Mouse (Mus musculus): ENCODE data around the gene Smg1.
"Not testable (repeated sequence)": the region's sequence is repeated elsewhere in the genome, so short reads cannot be mapped to it uniquely, and the experiment has no call there.

Smg1 gene

DNA sequence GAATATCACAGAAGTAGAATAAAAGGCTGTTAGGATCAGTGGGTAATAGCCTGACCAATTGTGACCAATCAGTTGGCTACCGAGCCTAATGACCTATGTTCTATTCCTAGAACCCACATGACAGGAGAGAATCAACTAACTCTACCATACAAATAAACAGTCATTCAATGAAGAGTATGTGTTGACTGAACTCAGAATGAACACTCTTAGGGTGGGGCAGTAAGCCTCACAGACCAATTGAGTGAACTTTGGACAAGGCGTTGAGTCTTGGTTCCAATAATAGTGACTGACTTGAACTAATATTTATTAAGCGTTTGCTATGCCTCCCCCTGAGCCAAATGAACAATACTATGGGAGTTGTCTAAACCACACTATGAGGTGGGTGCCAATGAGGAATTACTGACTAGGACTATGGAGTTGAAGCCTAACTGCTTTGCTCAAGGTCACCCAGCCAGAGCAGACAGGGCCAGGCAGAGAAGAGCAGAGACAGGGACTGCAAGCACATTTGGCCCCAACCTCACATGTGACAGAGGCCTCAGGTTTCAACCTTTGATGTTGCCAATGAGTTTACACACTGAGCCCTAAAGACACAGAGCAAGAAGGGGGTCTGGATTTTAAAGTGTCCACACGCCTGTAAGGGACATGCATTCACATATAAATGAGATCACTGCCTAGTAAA lies 7.2 kb upstream of the Smg1 start:
- in situ Hi-C loops (cut with MboI, MseI), result no loop called here

- in situ Hi-C loops (cut with MboI, MseI), result no loop called here
Measured at GRCm38 (mm10) chr7:118249563-118249962, 6.1 kb upstream of the Smg1 start.

DNA sequence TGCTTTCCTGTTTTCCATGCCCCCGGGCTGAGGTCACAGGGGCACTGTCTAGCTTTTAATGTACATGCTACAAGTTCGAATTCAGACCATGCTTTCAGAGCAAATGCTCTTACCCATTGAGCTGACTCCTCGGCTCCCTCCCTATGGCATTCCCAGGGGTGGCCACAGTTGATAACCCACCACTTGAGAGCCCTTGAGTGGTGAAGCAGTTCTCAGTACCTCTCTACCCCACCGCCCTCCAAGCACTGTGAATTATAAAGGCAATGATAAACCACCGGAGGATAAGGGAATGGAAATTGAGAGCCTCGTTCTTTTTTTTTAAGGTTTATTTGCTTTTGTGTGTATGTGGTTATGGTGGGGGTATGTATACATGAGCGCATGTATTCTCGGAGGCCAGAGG lies 4.6 kb upstream of the Smg1 start:
- in situ Hi-C loops (cut with MboI, MseI), result no loop called here

GRCm38 (mm10) chr7:118245260-118245659 lies 1.8 kb upstream of the Smg1 start:
- in situ Hi-C loops (cut with MboI, MseI), result no loop called here

GRCm38 (mm10) chr7:118242911-118243412 lies 508 bp downstream of the Smg1 start:
- in situ Hi-C loops (cut with MboI, MseI), result no loop called here

- in situ Hi-C loops (cut with MboI, MseI), result no loop called here
Measured at GRCm38 (mm10) chr7:118242309-118242708, 1.2 kb downstream of the Smg1 start.

GRCm38 (mm10) chr7:118240402-118240801 lies 3.1 kb downstream of the Smg1 start:
- in situ Hi-C loops (cut with MboI, MseI), result no loop called here

GRCm38 (mm10) chr7:118239996-118240395 lies 3.5 kb downstream of the Smg1 start:
- in situ Hi-C loops (cut with MboI, MseI), result loop anchor here (10.0 kb wide), 1 partner anchor 1745 kb away; no protein-coding TSS in a partner anchor

DNA sequence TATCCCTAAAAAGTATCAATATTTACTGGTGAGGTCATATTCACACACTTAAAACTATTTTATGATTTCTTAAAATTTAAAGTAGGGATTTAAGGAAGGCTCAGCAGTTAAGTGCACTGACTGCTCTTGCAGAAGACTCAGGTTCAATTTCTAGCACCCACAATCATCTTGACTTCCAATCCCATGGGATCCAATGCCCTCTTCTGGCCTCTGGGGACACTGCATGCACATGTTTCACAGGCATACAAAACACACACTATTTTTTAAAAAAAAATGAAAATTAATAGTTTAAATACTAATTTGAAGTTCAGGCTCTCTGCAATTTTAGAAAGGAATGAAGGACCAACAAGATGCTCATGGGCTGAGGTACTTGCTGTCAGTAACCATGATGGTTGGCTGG lies 6.5 kb downstream of the Smg1 start:
- in situ Hi-C loops (cut with MboI, MseI), result loop anchor here (10.0 kb wide), 1 partner anchor 1742 kb away; no protein-coding TSS in a partner anchor

- in situ Hi-C loops (cut with MboI, MseI), result loop anchor here (10.0 kb wide), 1 partner anchor 1739 kb away; no protein-coding TSS in a partner anchor
Measured at GRCm38 (mm10) chr7:118234236-118234635, 9.2 kb downstream of the Smg1 start.

GRCm38 (mm10) chr7:118232613-118233012 lies 10.9 kb downstream of the Smg1 start:
- in situ Hi-C loops (cut with MboI, MseI), result loop anchor here (10.0 kb wide), 1 partner anchor 1738 kb away; no protein-coding TSS in a partner anchor

- in situ Hi-C loops (cut with MboI, MseI), result no loop called here
Measured at GRCm38 (mm10) chr7:118219777-118220176, 23.7 kb downstream of the Smg1 start.

- in situ Hi-C loops (cut with MboI, MseI), result loop anchor here (10.0 kb wide), 1 partner anchor 1688 kb away; the partner anchor contains the start of genes Dcun1d3 and Lyrm1
Measured at GRCm38 (mm10) chr7:118206396-118206795, 37.1 kb downstream of the Smg1 start.

DNA sequence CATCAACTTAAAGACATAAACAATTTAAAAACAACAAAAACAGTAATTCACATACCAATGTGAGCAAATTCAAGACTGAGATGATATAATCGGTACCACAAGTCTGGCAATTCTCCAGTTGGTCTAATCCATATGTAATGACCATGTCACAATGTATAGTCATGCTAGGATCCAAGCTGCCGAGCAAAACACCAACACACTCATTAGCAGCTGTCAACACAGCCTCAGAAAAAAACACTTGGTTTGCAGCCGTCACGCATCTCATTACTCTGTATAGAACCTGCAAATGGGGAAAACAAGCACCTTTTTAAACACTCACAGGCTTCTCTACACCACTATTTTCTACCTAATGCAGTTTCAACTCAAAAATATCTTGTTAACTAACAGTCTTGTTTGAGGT lies 47.7 kb downstream of the Smg1 start:
- in situ Hi-C loops (cut with MboI, MseI), result no loop called here

DNA sequence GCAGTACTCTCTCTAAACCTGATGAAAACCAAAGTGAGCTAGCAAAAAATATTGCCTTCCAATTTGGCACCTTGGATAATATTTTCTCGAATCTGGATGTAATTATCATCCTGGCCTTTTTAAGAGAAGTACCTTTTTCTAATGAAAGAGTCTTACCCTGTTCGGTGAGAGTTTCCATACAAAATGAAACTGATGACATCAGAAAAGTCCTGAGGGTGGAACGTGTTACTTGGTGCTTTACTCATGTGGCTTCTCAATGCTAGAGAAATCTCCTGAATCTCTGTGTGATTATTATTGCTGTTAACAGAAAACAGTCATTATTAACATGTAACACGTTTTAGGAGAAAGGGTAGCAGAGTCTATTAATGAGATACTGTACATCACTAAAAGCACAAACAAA lies 57.6 kb downstream of the Smg1 start:
- in situ Hi-C loops (cut with MboI, MseI), result no loop called here

DNA sequence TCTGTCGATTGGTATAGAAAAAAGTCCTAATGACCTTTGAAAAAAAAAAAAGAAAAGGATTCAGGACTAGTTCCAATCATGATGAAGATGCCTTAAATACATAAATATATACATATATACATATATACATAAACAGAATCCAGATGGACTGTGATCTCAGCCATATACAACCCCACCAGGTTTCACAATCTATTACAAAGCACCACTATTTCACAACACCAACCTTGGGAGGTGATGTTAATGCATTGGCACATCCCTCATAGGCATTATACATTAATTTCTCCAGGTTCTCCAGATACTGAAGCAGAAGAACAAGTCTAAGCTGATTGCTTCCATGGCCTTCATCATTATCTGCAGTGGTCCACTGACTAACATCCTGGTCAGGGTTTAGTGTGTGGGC lies 58.9 kb downstream of the Smg1 start:
- in situ Hi-C loops (cut with MboI, MseI), result no loop called here

DNA sequence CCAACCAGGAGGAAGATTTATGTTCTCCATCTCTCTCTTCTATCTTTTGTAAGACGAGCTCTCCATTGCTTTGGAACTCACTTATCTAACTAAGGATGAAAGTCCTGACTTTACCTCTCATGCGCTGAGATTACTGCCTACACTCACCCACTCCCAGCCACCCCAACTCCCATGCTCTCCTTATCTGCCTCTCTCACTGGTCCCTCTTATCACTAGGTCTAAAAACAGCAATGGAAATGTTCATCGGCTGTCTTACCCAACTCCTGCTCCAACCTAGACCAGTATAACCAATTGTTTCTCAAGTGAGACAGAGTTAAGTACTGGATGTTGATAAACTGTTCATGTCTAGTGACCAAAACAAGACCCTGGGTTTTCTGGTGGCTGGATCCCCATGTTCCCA lies 62.3 kb downstream of the Smg1 start:
- in situ Hi-C loops (cut with MboI, MseI), result no loop called here

DNA sequence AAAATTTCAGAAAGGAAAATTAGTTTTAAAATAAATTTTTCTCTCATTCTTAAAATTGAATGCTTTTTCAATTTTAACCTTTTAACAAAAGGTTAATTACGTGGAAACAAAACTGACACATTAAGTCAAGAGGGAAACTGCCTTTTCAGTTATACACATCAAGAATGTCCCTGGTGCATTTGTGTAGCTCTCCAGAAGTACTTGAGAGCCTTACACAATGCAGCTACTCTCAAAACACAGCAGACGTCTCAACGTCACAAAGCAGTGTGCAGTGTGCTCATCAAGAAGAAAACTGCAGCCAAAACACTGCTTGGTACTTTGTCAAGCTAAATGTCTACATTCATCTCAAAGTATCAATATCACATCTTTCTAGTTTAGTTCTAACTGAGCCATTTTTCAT lies 63.7 kb downstream of the Smg1 start:
- in situ Hi-C loops (cut with MboI, MseI), result no loop called here

GRCm38 (mm10) chr7:118175821-118176355 lies 67.6 kb downstream of the Smg1 start:
- in situ Hi-C loops (cut with MboI, MseI), result no loop called here

DNA sequence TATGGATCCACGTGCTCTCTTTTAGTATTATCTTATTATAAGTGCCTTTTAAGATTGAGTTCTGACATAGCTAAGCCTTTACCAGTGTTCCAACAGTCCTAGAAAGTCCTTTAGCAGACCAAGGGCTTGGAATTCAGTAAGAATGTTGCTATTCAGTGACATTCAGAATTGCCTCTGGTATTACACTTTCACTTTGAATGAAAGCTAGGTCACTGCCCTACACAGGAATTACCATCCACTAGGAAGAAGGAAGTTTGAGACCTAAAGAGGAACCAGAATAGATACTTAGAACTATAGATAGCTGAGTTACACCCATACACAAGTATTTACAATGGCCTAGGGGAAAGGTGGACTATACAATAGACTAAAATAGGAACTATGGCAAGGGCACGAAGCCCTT lies 73.3 kb downstream of the Smg1 start:
- in situ Hi-C loops (cut with MboI, MseI), result not testable (repeated sequence)

- in situ Hi-C loops (cut with MboI, MseI), result no loop called here
Measured at GRCm38 (mm10) chr7:118163006-118163405, 80.5 kb downstream of the Smg1 start.

DNA sequence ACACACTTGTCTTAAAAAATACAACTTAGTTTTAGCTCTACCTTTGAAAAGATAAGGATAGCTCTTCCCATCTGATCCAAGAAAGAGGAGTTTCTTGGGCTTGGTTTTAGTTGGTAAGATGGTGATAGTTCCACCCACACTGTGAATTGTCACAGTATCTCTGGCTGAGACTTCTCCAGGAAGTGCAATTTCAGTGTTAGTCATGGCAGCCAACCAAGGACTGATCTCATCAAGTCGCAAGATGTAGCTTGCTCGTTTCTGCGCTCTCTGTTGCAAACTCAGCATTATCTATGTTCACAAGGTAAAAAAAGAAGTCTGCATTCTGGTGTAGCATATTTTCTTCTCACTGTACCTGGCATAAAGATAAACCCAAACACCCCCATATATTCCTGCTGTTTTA lies 83.3 kb downstream of the Smg1 start:
- in situ Hi-C loops (cut with MboI, MseI), result no loop called here

GRCm38 (mm10) chr7:118156461-118156860 lies 87.0 kb downstream of the Smg1 start:
- in situ Hi-C loops (cut with MboI, MseI), result no loop called here

Data from T-helper 1 cell (primary cell).